Mouse (Mus musculus) mammary gland, adult 2 months (tissue): ENCODE measurements around the gene Arl4a. TPM values are rescaled to one million over a fixed set of nuclear protein-coding genes. Genes with fewer than 3 reads are reported as not detected.

ENCODE experiments used
- polyA plus RNA-seq: library from polyadenylated mRNA; depleted of rRNA; stranded (reverse); fragments of >200 nt; gene quantifications from 2 replicates; pipeline ENCODE4 v1.2.3, GENCODE M21; 2012; ENCODE audit warnings: low replicate concordance; rRNA removed

Arl4a gene
- polyA plus RNA-seq: 10.5 and 22.1 TPM in 2 replicates

DNA sequence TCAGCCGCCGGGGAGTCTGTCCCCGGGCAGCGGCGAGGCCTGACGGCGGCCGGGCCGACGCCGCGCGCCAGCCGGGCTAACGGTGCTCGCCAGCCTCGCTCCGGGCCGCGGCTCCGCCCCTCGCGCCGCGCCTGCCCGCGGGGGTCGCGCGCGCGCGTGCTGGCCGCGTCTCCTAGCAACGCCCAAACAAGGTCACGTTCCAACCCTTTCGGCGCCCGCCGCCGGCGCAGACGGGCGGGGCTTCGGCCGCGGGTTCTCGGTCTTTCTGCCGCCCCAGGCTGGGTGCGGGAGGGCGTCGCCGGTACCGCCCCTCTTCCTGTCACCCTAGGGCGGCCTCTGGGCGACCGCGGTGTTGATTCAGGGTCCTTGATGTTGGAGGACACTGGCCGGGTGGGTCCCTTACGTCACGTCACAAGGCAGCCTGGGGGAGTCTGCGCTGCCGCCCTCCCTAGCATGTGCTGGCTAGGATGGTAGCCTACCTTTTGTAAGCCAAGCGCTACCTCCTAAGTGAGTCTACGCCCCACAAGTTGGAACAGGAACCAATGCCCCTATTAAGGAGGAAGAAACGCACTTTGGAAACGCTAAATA is at the start of gene Arl4a:
Arl4a (minus strand) TSS at position 150 of the 588 bp plus-strand sequence.

Other genes with a start within 250 kb of the Arl4a start
- 2.1 and 2.2 TPM in 2 replicates for gene Scin, start 96.2 kb upstream of the Arl4a start, polyA plus RNA-seq
- gene Lsmem1, start 161.5 kb upstream of the Arl4a start, polyA plus RNA-seq: 4.3 TPM in 1 of 2 replicates, not detected in the other
- 26.4 and 42.6 TPM in 2 replicates for gene Ifrd1, start 210.5 kb upstream of the Arl4a start, polyA plus RNA-seq